Mouse (Mus musculus) intestine, embryonic 15.5 days (tissue): Measurements from ENCODE around the gene Serpinb12. TPM values are rescaled to one million over a fixed set of nuclear protein-coding genes. Genes with fewer than 3 reads are reported as not detected.

Experiments used
- polyA plus RNA-seq: library from polyadenylated mRNA; unstranded; fragments of >200 nt; fragmentation: Nextera tagmentation; extraction: Ambion mirVana; gene quantifications from 2 replicates; pipeline ENCODE4 v1.2.1, GENCODE M21; 2015

Serpinb12 gene
- polyA plus RNA-seq, 1 experiment from 2014 or later = 0.08 TPM

Other genes starting within 250 kb of the Serpinb12 start
- 13.2 and 13.9 TPM in 2 replicates for gene Bcl2, start 220.2 kb upstream of the Serpinb12 start, polyA plus RNA-seq
- 13.2 and 14.9 TPM in 2 replicates for gene Kdsr, start 174.7 kb upstream of the Serpinb12 start, polyA plus RNA-seq
- 66.5 and 82.2 TPM in 2 replicates for gene Vps4b, start 137.7 kb upstream of the Serpinb12 start, polyA plus RNA-seq
- gene Serpinb5, start 73.3 kb upstream of the Serpinb12 start, polyA plus RNA-seq = 0.09 and 0.14 TPM in 2 replicates
- gene Serpinb13, start 46.5 kb downstream of the Serpinb12 start, polyA plus RNA-seq = not detected in 2 replicates
- gene Serpinb3a, start 117.9 kb downstream of the Serpinb12 start, polyA plus RNA-seq = not detected in 2 replicates
- gene Serpinb3d, start 149.1 kb downstream of the Serpinb12 start, polyA plus RNA-seq = not detected in 2 replicates